Mouse (Mus musculus) brain, embryonic 14.5 days (tissue): ENCODE measurements around the gene Celsr1. TPM values are rescaled to one million over a fixed set of nuclear protein-coding genes. Genes with fewer than 3 reads are reported as not detected.

Experiments used
- DNase-seq: peaks from one replicate; pipeline ENCODE4 v3.0.0-alpha.2; 2011; ENCODE audit warnings: low read depth
- CTCF ChIP-seq: fragments of 200-500 bp; IDR thresholded peaks from 2 replicates; pipeline ENCODE4 v1.5.1; 2012; ENCODE audit warnings: inconsistent platforms, mild to moderate bottlenecking, moderate library complexity, borderline replicate concordance; ENCODE audit not compliant: insufficient read depth, insufficient read length; ENCODE audit errors: extremely low read depth
- POLR2A ChIP-seq: fragments of 200-500 bp; IDR thresholded peaks from 2 replicates; pipeline ENCODE4 v1.6.1; 2012; ENCODE audit warnings: mild to moderate bottlenecking, inconsistent platforms, borderline replicate concordance; ENCODE audit not compliant: poor library complexity, insufficient read depth, insufficient read length, severe bottlenecking; ENCODE audit errors: extremely low read depth
- polyA plus RNA-seq: library from polyadenylated mRNA; depleted of rRNA; stranded (reverse); fragments of >200 nt; gene quantifications from 2 replicates; pipeline ENCODE4 v1.2.3, GENCODE M21; 2012

The Celsr1 gene
- polyA plus RNA-seq, 1 experiment, result 17.6 TPM

DNA sequence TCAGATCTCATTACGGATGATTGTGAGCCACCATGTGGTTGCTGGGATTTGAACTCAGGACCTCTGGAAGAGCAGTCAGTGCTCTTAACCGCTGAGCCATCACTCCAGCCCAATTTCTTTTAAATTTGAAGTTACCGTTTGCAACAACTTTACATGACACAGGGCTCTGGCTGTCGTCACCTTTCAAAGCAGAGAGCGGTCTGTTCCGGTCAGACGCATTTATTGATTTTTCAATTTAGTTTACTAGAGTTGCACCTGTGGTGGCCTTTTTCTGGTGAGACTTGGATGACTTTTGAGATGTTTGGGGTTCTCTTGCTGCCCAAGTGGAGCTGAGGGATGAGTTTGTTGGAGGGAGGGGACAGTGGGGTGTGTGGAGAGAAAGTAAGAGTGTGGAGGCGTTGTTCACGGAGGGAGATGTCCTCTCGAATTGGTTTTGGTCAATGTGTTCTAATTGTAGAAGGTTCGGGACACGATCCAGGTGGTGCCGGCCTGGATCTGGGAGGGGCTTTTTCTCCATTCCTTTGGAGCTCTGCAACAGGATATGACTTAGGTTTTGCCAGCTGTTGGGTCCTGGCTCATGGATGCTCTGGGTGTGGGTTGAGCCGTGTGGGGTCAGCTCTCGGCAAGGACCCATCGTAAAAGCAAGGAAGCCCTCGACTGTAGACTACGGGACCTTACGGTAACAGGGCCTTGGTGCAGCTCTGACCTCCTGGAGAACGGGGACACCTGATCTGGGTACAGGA is 41.9 kb upstream of the Celsr1 start:
- no peak for DNase-seq

DNA sequence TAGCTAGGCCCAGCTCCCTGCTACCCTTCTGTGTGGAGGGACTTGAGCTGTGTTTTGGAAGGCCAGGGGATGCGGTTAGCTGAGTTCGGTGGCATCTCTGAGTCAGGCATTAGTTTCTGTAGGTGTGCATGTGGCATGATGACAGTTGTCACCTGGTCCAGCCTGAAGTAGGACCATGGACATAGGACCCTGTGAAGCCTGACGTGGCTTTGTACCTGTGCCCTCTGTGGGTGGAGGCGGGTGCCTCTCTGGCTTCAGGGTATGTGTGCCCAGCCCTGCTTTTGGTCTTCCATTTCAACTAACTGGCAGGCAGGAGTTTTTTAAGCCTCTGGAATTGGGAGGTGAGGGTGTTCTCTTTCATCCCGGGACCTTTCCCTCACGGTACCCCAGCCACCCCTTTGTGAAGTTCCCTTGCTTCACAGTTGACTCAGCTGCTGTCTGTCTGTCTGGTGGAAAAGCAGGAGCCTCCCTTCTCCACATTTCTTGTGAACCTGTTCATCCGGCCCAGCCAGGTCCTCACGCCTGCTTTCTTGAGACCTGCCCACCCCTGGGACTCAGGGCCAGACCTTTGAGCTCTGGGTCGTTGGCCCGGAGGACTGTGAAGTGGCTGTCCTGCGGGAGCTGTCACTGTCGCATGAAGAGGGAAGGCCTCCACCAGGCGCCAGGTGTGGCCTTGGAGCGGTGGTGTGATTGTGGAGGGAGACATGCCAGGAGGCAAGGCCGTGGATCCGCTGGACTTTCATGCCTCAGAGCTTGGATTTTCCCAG is 40.8 kb upstream of the Celsr1 start:
- no peak for DNase-seq
- TF ChIP-seq CTCF (no peak), POLR2A (no peak)

More for the DNA sequence above, 41.9 kb upstream of the Celsr1 start:
- TF ChIP-seq POLR2A (no peak), CTCF (no peak)

DNA sequence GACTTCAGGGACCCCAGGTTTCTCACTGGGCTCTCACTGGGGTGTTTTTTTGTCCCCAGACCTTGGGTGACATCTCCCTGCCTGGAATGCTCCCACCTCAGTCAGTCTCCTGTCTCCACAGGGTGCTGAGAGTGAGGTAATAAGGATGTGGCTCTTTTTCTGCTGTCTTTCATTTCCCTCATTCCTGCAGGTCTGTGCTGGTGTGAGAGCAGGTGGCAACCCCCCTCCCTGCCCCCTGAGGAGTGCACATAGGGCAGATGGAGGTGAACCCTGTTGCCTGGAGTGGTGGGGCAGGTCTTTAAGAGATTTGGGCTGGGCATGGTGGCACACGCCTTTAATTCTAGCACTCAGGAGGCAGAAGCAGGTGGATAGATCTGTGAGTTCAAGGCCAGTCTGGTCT is 37.6 kb upstream of the Celsr1 start:
- TF ChIP-seq CTCF (no peak), POLR2A (no peak)
- no peak for DNase-seq

DNA sequence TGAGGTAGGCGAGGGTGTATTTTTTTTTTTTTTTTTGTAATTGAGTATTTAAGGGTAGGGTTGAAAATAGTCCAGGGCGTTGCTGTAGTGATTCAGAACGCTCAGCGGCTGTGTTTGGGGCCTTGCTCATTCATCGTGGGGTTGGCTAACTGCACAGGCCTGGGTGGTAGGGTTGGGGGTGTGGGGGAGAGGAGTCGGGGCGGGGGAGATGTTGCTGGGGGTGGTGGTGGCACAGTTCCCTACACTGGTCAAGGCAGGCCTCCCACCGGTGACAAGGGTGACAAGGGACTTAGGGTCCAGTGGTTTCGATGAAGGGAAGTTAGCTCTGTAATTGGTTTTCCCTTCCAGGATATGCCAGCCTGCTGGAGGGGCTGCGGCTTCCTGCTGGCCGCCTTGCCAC is 36.8 kb upstream of the Celsr1 start:
- DNase-seq, result peak; percentile 84
- TF ChIP-seq POLR2A (no peak), CTCF (no peak)

DNA sequence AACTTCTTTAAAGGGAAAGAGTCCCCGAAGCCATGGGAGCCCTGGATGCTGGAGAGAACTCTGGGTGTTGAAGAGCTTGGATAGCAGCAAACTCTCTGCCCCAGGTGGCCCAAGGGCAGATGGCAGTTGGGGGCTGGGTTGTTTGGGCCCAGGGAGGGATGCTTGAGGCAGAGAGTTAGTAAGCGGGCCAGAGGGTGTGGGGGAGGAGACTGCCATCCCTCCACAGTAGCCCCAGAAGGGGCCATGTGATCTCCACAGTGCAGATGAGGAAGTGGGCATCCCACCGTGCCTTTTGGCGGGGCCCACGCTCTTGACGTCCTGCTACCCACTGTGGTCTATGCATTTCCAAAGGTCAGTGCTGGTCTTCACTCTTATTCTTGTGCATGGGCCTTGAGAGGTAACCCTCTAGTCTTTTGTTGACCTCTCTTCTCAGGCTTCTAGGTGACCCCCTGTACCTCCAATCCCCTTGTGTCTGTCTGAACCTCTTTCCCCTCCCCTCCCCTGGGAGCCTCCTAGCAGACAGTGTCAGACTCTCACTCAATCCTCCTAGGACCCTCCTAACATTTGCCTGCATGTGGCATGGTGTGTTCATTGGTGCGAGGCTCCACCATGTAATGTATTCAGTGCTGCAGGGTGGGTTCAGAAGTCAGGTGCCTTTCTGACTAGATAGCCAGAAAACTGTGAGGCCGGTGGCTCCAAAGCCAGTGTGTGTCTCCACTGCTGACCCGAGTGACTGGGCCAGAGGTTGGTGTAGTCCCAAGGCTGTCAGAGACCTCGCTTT is 35.6 kb upstream of the Celsr1 start:
- no peak for DNase-seq
- no peak for TF ChIP-seq POLR2A
- no peak for TF ChIP-seq CTCF

DNA sequence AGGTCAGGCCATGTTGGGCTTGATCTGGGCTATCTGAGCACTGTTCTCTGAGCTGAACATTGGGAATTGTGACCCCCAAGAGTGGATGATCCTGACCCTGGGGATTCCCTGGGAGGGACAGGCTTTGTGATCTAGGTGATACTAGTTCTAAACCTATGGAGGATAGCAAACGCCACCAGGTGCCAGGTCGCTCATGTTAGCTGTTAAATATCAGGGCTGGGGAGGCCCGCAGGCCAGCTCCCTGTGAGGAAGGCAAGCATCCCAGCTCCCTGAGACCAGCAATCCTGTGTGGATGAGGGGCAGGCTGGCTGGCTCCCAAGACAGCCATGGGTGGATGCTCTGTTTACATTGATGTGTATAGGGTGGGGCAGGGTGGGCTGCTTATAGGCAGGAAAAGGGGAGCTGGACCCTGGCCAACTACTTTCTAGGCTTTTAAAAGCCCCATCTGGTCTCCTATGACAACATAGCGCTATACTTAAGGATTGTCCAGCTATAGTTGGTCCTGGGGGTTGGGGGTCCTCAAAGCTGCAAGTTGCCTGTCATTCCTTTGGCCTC is 34.4 kb upstream of the Celsr1 start:
- TF ChIP-seq POLR2A, result no peak
- TF ChIP-seq CTCF, result no peak
- DNase-seq, result peak; percentile 45

DNA sequence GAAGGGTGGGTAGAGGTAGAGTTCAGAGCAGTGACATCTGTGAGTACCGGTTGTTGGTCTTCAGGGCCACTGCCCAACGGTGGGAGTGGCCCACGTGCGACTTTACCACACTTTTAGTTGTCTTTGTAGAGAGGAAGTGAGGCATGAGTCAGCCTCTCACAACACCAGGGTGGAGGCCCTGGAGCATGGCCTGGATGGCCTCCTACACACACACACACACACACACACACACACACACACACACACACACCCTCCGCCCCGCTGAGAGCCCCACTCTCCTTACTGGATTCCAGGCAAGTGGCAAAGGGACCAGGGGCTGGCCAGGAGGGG is 34.0 kb upstream of the Celsr1 start:
- TF ChIP-seq CTCF (no peak), POLR2A (no peak)
- DNase-seq, result no peak

DNA sequence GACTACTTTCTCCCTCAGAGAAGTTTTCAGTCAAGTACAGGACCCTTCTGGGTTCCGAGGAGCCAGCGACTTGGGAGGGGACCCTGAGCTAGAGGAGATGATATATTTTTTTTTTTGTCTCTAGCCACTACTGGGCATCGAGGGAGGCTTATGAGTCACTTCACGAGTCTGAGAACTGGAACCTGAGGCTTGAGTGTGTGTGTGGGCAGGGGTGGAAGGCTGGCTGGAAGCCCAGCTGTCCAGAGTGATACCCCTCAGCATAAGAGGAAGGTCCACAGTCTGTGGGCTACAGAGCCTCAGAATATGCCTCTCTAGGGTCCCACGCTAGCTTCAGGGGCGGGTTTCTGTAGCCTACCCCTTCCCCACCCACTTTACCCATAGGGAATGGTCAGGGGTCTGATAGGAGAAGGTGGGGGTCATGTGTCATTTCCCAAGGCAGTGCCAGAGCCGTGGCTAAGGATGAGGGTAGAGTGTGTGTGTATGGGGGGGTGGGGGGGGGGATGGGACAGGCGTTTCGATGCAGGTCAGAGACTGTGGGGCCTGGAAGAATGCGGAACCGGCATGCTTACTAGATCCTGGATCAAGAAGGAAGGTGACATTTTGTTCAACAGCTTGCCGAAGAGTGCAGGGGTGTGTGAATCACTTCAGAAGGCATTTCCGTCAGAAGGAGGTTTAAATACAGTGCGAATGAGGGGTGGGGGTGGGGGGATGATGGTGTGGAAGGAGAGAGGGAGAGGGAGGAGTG is 33.4 kb upstream of the Celsr1 start:
- no peak for TF ChIP-seq CTCF
- TF ChIP-seq POLR2A, result no peak
- no peak for DNase-seq

DNA sequence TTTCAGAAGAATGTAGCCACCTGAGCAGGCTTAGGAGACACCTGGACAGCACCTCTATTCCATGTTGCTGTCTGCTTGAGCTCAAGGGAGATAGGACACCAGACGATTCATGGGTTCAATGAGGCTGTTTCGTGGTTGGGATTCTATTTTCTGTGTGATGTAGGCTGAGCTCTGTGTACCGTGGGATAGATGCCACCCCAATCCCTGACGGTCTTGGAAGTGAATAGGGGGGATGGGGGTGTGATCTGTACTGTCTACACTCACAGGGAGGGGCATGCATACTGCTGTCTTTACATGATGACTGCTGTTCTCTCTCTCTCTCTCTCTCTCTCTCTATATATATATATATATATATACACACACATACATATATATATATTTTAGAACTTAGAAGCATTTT is 31.8 kb upstream of the Celsr1 start:
- TF ChIP-seq CTCF (no peak), POLR2A (no peak)
- no peak for DNase-seq

DNA sequence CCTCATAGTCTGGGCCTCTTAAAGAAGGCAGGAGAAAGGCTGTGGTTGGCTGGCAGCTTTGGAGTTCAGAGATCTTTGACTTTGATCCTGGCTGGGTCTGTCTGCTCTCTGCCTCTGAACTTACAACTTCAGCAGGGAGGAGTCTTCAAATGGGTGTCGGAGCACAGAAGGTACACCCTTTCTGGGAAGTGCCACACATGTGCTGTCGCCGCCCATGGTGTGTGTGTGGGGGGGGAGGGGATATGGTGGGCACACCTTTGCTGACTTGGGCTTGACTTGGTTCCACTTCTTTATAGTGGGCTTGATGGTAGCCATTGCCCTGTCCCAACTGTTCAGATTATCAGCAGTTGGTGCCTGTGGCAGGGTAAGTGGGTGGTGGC is 31.3 kb upstream of the Celsr1 start:
- DNase-seq, result no peak
- TF ChIP-seq CTCF (no peak), POLR2A (no peak)
